Mouse (Mus musculus) megakaryocyte, embryonic 14.5 days (primary cell): ENCODE data around the gene B3galt4.
"Not testable (repeated sequence)": the region's sequence is repeated elsewhere in the genome, so short reads cannot be mapped to it uniquely, and the experiment has no call there.

ENCODE experiments used
- FLI1 ChIP-seq: IDR thresholded peaks from 2 replicates; pipeline ENCODE4 v1.6.1; 2012; ENCODE audit warnings: low read length, inconsistent platforms, mixed read lengths
- GATA1 ChIP-seq: IDR thresholded peaks from 3 replicates; pipeline ENCODE4 v1.6.1; 2012; ENCODE audit warnings: mixed read lengths, low read length, inconsistent platforms, borderline replicate concordance

DNA sequence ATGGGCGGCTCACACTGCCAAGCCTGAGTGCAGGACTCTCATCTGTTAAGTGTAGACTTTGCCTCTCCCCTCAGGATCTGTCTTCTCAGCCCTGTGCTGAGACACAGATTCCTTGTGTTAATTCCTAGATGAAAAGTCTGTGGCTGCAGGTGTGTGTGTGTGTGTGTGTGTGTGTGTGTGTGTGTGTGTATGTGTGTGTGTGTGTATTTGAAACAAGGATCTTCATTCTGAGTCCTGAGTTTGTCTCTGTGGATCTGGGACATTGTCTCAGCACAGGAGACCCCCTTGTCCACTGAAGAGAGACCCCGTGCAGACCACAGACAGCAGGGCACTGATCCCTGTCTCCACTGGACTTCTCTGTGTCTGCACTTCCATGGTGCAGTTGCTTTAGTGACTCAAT lies 49.5 kb upstream of the B3galt4 start:
- not testable (repeated sequence) for TF ChIP-seq GATA1, FLI1
